Mouse (Mus musculus) lung, postnatal 0 days (tissue): ENCODE data around the gene Gys1. TPM values are rescaled to one million over a fixed set of nuclear protein-coding genes. Genes with fewer than 3 reads are reported as not detected.

Source experiments
- ATAC-seq: fragments of 200-750 bp; cut with Nextera tagmentation; 2 replicates; pipeline ENCODE4 v1.8.0; 2017; ENCODE audit warnings: moderate library complexity
- DNase-seq: peaks from one replicate; pipeline ENCODE4 v3.0.0-alpha.2; 2016; ENCODE audit warnings: low spot score
- H3K27ac ChIP-seq: fragments of 300-500 bp; sonication (generic); 2 replicates; pipeline ENCODE4 v1.5.1; 2014; ENCODE audit warnings: antibody characterized with exemption, mild to moderate bottlenecking, low read length, mixed read lengths
- H3K27me3 ChIP-seq: fragments of 300-500 bp; sonication (generic); replicated peaks from 2 replicates; pipeline ENCODE4 v1.6.1; 2014; ENCODE audit warnings: low read length, mixed read lengths; ENCODE audit not compliant: insufficient read depth
- H3K36me3 ChIP-seq: fragments of 300-500 bp; sonication (generic); 2 replicates; pipeline ENCODE4 v1.6.1; 2014; ENCODE audit warnings: low read length, mixed read lengths; ENCODE audit not compliant: insufficient read depth
- H3K4me1 ChIP-seq: fragments of 300-500 bp; sonication (generic); 2 replicates; pipeline ENCODE4 v1.6.1; 2014; ENCODE audit warnings: antibody characterized with exemption, low read depth, low read length, mixed read lengths; ENCODE audit not compliant: insufficient read depth
- H3K4me2 ChIP-seq: fragments of 300-500 bp; sonication (generic); replicated peaks from 2 replicates; pipeline ENCODE4 v1.6.1; 2014; ENCODE audit warnings: low read depth, mild to moderate bottlenecking, low read length, moderate library complexity, mixed read lengths
- H3K4me3 ChIP-seq: fragments of 300-500 bp; sonication (generic); 2 replicates; pipeline ENCODE4 v1.5.1; 2014; ENCODE audit warnings: low read depth, low read length
- H3K9ac ChIP-seq: fragments of 300-500 bp; sonication (generic); replicated peaks from 2 replicates; pipeline ENCODE4 v1.6.1; 2014; ENCODE audit warnings: low read depth, mild to moderate bottlenecking
- H3K9me3 ChIP-seq: fragments of 300-500 bp; sonication (generic); 2 replicates; pipeline ENCODE4 v1.6.1; 2016; ENCODE audit warnings: low read length, mixed read lengths
- CTCF ChIP-seq: IDR thresholded peaks from 2 replicates; pipeline ENCODE4 v1.5.1; 2016; ENCODE audit warnings: antibody characterized with exemption, mild to moderate bottlenecking
- EP300 ChIP-seq: IDR thresholded peaks from 2 replicates; pipeline ENCODE4 v1.6.1; 2016; ENCODE audit warnings: antibody characterized with exemption, mild to moderate bottlenecking, control low read depth
- WGBS: fragments of 180-500 bp; shearing (Covaris S2); extraction: QIAGEN DNeasy Blood & Tissue Kit; methylation state at CpG from one replicate; pipeline ENCODE4 v1.1.7; 2014; 5-methylcytosine and 5-hydroxymethylcytosine counted together
- polyA plus RNA-seq: library from polyadenylated mRNA; unstranded; fragments of >200 nt; fragmentation: Nextera tagmentation; extraction: Ambion mirVana; gene quantifications from 2 replicates; pipeline ENCODE4 v1.2.1, GENCODE M21; 2015

Gene Gys1
- polyA plus RNA-seq, 1 experiment from 2014 or later: 19.2 TPM

GRCm38 (mm10) chr7:45451344-45451982, 16.8 kb downstream of the Gys1 start:
- no peak overlapping the region for H3K27ac ChIP-seq
- H3K4me2 ChIP-seq: no peak overlapping the region
- H3K27me3 ChIP-seq: no peaks in the 10 kb centered on the region
- no peaks in the 10 kb centered on the region for H3K9me3 ChIP-seq
- H3K36me3 ChIP-seq: peaks cover 31% of the 10 kb centered on the region; the same call in 1 of the 2 replicates
- H3K9ac ChIP-seq: no peak overlapping the region
- DNase-seq: peak; percentile 90
- TF ChIP-seq EP300 (no peak), CTCF (peak; percentile 86)
- peak; percentile 78 for ATAC-seq
- 57% methylated on average over 23 of the region's 23 CpGs for WGBS
- no peaks in the 10 kb centered on the region for H3K4me1 ChIP-seq
- H3K4me3 ChIP-seq: no peak overlapping the region

- DNase-seq: no peak
- Histone ChIP-seq H3K36me3 (peaks cover 20% of the 10 kb centered on the region; the same call in 1 of the 2 replicates), H3K27ac (no peak overlapping the region), H3K9me3 (no peaks in the 10 kb centered on the region), H3K4me2 (no peak overlapping the region), H3K4me3 (no peak overlapping the region), H3K9ac (no peak overlapping the region), H3K4me1 (peaks cover 14% of the 10 kb centered on the region; the same call in 1 of the 2 replicates), H3K27me3 (no peaks in the 10 kb centered on the region)
- WGBS: 87% methylated on average over 15 of the region's 15 CpGs
- ATAC-seq: no peak
- TF ChIP-seq CTCF: no peak
- no peak for TF ChIP-seq EP300
Observed at GRCm38 (mm10) chr7:45454971-45455370, 20.3 kb downstream of the Gys1 start.

GRCm38 (mm10) chr7:45455932-45456696, 21.5 kb downstream of the Gys1 start:
- no peak for DNase-seq
- ATAC-seq: no peak
- Histone ChIP-seq H3K9me3 (no peaks in the 10 kb centered on the region), H3K4me2 (no peak overlapping the region), H3K9ac (no peak overlapping the region), H3K27ac (no peak overlapping the region), H3K4me3 (no peak overlapping the region), H3K27me3 (no peaks in the 10 kb centered on the region), H3K36me3 (peaks cover 19% of the 10 kb centered on the region; the same call in 1 of the 2 replicates), H3K4me1 (peaks cover 25% of the 10 kb centered on the region; the same call in 1 of the 2 replicates)
- TF ChIP-seq EP300 (no peak), CTCF (no peak)
- WGBS: 72% methylated on average over 13 of the region's 13 CpGs

- Histone ChIP-seq H3K27me3 (no peaks in the 10 kb centered on the region), H3K36me3 (peaks cover 16% of the 10 kb centered on the region; the same call in 1 of the 2 replicates), H3K9ac (no peak overlapping the region), H3K9me3 (no peaks in the 10 kb centered on the region), H3K27ac (no peak overlapping the region), H3K4me1 (peaks cover 25% of the 10 kb centered on the region; the same call in 1 of the 2 replicates), H3K4me2 (peak overlapping the region; percentile 81; the same call in 1 of the 2 replicates), H3K4me3 (no peak overlapping the region)
- ATAC-seq (no peak), DNase-seq (no peak)
- no peak for TF ChIP-seq EP300
- TF ChIP-seq CTCF: no peak
- 40% methylated on average over 9 of the region's 9 CpGs for WGBS
Observed at GRCm38 (mm10) chr7:45456721-45457203, 22.1 kb downstream of the Gys1 start.

- Histone ChIP-seq H3K36me3 (peaks cover 16% of the 10 kb centered on the region; the same call in 1 of the 2 replicates), H3K27me3 (no peaks in the 10 kb centered on the region), H3K27ac (no peak overlapping the region), H3K4me2 (peak overlapping the region; percentile 81), H3K9me3 (no peaks in the 10 kb centered on the region), H3K9ac (0 out of 2 replicates have a peak overlapping the region, but pooled peaks have one; percentile 74), H3K4me3 (peak overlapping the region; percentile 15; the same call in 1 of the 2 replicates), H3K4me1 (peaks cover 25% of the 10 kb centered on the region; the same call in 1 of the 2 replicates)
- no peak for ATAC-seq
- TF ChIP-seq EP300: no peak
- no peak for TF ChIP-seq CTCF
- peak; percentile 42 for DNase-seq
- 41% methylated on average over 9 of the region's 10 CpGs for WGBS
Observed at GRCm38 (mm10) chr7:45457204-45458060, 22.8 kb downstream of the Gys1 start.
